26 mouse cellular contexts compared by ENCODE assay signal in genomic region chr6:90513074-90513856, GRCm38 (mm10). TPM values are rescaled to one million over a fixed set of nuclear protein-coding genes. Genes with fewer than 3 reads are reported as not detected.
DNase-seq lines count a peak whose midpoint lies in the region; ATAC-seq and TF ChIP-seq lines count a peak whose summit lies in the region.
"Had no signal": no experiment of that assay in that cellular context is flagged by ENCODE, and none has a peak within 500 bp of the region (broad histone marks: within the 10 kb centered on the region; RNA-seq: fewer than 3 reads in every experiment).

No protein-coding gene starts in this region.

- H3K36me3 ChIP-seq in kidney, embryonic 16.5 days (ENCODE audit: insufficient read depth, low read length) = no peaks in the 10 kb centered on the region
- H3K36me3 ChIP-seq in ES-Bruce4 (ENCODE audit: control insufficient read depth, insufficient read depth, low read length, poor library complexity, severe bottlenecking) = no peaks in the 10 kb centered on the region
- H3K36me3 ChIP-seq: forebrain, embryonic 10.5 days; heart, embryonic 12.5 days; heart, embryonic 15.5 days; hindbrain, embryonic 10.5 days; hindbrain, embryonic 13.5 days had no signal

- peaks cover 5% of the 10 kb centered on the region; the same call in 1 of the 2 replicates for H3K4me1 ChIP-seq in kidney, embryonic 16.5 days (ENCODE audit: insufficient read depth, low read length)
- peaks cover 11% of the 10 kb centered on the region for H3K4me1 ChIP-seq in ES-Bruce4 (ENCODE audit: control insufficient read depth, insufficient read depth, low read length)

- TF ChIP-seq POLR2A in ES-Bruce4 (IDR thresholded peaks at IDR 0.05; ENCODE audit: insufficient read depth, low read length) = no peak

- no peak for DNase-seq in kidney, adult 9 months
- peak; percentile 33 for DNase-seq in kidney, postnatal 14 days
- DNase-seq in kidney, postnatal 36 days = no peak
- peak; percentile 28 for DNase-seq in adipocyte (ENCODE audit: low spot score)
- DNase-seq: adrenal gland, postnatal 10 days; adrenal gland, postnatal 36 days; cerebellum, adult 18-20 months; cerebellum, adult 9-10 months; cerebellum, postnatal 14 days; gastrocnemius, postnatal 14 days; heart, adult 18-20 months; heart, postnatal 10 days; heart, postnatal 36 days had no signal

- no peak overlapping the region for H3K4me3 ChIP-seq in kidney, embryonic 16.5 days (ENCODE audit: low read length)
- H3K4me3 ChIP-seq in ES-Bruce4 (ENCODE audit: low read depth, low read length) = no peak overlapping the region
- H3K4me3 ChIP-seq: forebrain, embryonic 10.5 days; forebrain, embryonic 13.5 days; heart, embryonic 12.5 days; heart, embryonic 15.5 days; hindbrain, embryonic 10.5 days; hindbrain, embryonic 13.5 days had no signal

- WGBS in kidney, embryonic 16.5 days = 67% methylated on average over 5 of the region's 5 CpGs

- no peaks in the 10 kb centered on the region for H3K9me3 ChIP-seq in kidney, embryonic 16.5 days (ENCODE audit: low read length)
- no peaks in the 10 kb centered on the region for H3K9me3 ChIP-seq in ES-Bruce4 (replicated peaks; ENCODE audit: control insufficient read depth, insufficient read depth, low read length, poor library complexity, severe bottlenecking)
- H3K9me3 ChIP-seq: forebrain, embryonic 10.5 days; forebrain, embryonic 13.5 days; heart, embryonic 12.5 days; heart, embryonic 15.5 days; hindbrain, embryonic 10.5 days; hindbrain, embryonic 13.5 days had no signal

- H3K9ac ChIP-seq in kidney, embryonic 16.5 days (replicated peaks; ENCODE audit: low read length) = no peak overlapping the region
- H3K9ac ChIP-seq in ES-Bruce4 (ENCODE audit: low read depth, poor library complexity, severe bottlenecking) = no peak overlapping the region
- H3K9ac ChIP-seq: forebrain, embryonic 13.5 days; heart, embryonic 12.5 days; heart, embryonic 15.5 days; hindbrain, embryonic 13.5 days had no signal

- H3K27ac ChIP-seq in kidney, embryonic 16.5 days (ENCODE audit: low read length) = no peak overlapping the region
- H3K27ac ChIP-seq in ES-Bruce4 (ENCODE audit: insufficient read depth, low read length) = no peak overlapping the region
- H3K27ac ChIP-seq: forebrain, embryonic 10.5 days; forebrain, embryonic 13.5 days; heart, embryonic 15.5 days; hindbrain, embryonic 10.5 days; hindbrain, embryonic 13.5 days had no signal

- no peak for TF ChIP-seq CTCF in ES-Bruce4 (IDR thresholded peaks at IDR 0.05; ENCODE audit: low read depth, low read length)

- H3K27me3 ChIP-seq in kidney, embryonic 16.5 days (ENCODE audit: insufficient read depth, low read length) = no peaks in the 10 kb centered on the region
- H3K27me3 ChIP-seq in ES-Bruce4 (ENCODE audit: control insufficient read depth, insufficient read depth, low read length, poor library complexity, severe bottlenecking) = no peaks in the 10 kb centered on the region
- H3K27me3 ChIP-seq: forebrain, embryonic 13.5 days; heart, embryonic 12.5 days; heart, embryonic 15.5 days; hindbrain, embryonic 13.5 days had no signal

- ATAC-seq in kidney, embryonic 16.5 days (ENCODE audit: low FRiP score, low TSS enrichment) = peak; percentile 10; the same call in 1 of the 2 replicates
- ATAC-seq: activated CD4-positive, CD25-positive, alpha-beta regulatory T cell, adult 4 months; CD4-positive, CD25-positive, alpha-beta regulatory T cell, adult 4 months; forebrain, embryonic 13.5 days; forebrain, embryonic 16.5 days; hindbrain, embryonic 16.5 days had no signal

- H3K4me2 ChIP-seq in kidney, embryonic 16.5 days (replicated peaks; ENCODE audit: low read depth, low read length) = no peak overlapping the region
- H3K4me2 ChIP-seq: forebrain, embryonic 13.5 days; heart, embryonic 12.5 days; heart, embryonic 15.5 days; hindbrain, embryonic 13.5 days had no signal

- TF ChIP-seq EP300 in ES-Bruce4 (IDR thresholded peaks at IDR 0.05; ENCODE audit: insufficient read depth, low read depth, low read length) = 0 out of 2 replicates have a peak, but pooled peaks have one; percentile 59

RNA-seq across cellular contexts. Expression of gene Aldh1l1, which starts 27.0 kb away (rescaled TPM):
- 21.1 and 23.4 TPM in 2 replicates for polyA plus RNA-seq in kidney, embryonic 16.5 days (2015; fragmentation: Nextera tagmentation; extraction: Ambion mirVana)
- 5.0 and 5.8 TPM in 2 replicates for polyA plus RNA-seq in ES-Bruce4 (2011; ENCODE audit: insufficient read depth, insufficient read length, low read depth, missing spikeins)

RNA-seq across cellular contexts. Expression of gene Klf15, which starts 50.9 kb away (rescaled TPM):
- 16.1 TPM in 2 replicates for polyA plus RNA-seq in kidney, embryonic 16.5 days (2015; fragmentation: Nextera tagmentation; extraction: Ambion mirVana)
- polyA plus RNA-seq in ES-Bruce4 (2011; ENCODE audit: insufficient read depth, insufficient read length, low read depth, missing spikeins) = 4.8 and 7.4 TPM in 2 replicates
- polyA plus RNA-seq: activated CD4-positive, CD25-positive, alpha-beta regulatory T cell, adult 4 months; C2C12; CD4-positive, CD25-positive, alpha-beta regulatory T cell, adult 4 months had no signal

Comparison
In these comparisons a context has a peak if more than half of its experiments do, and no peak if none do; other contexts are left out.
1. DNase-seq: peak in kidney, postnatal 14 days (single experiment) and adipocyte (single experiment); none in kidney, adult 9 months (single experiment) and kidney, postnatal 36 days (0 of 2).